Mouse (Mus musculus) midbrain, embryonic 15.5 days (tissue): Measurements from ENCODE around the gene Ss18l2. TPM values are rescaled to one million over a fixed set of nuclear protein-coding genes. Genes with fewer than 3 reads are reported as not detected.
A peak's percentile ranks its signal among the peaks of the same experiment; 100 is the strongest.

Experiments
- ATAC-seq: fragments of 200-750 bp; cut with Nextera tagmentation; replicated peaks from 2 replicates; pipeline ENCODE4 v1.8.0; 2017; ENCODE audit warnings: moderate TSS enrichment
- H3K27ac ChIP-seq: fragments of 300-500 bp; sonication (generic); 2 replicates; pipeline ENCODE4 v1.5.1; 2015; ENCODE audit warnings: mild to moderate bottlenecking, inconsistent platforms
- H3K27me3 ChIP-seq: fragments of 300-500 bp; sonication (generic); replicated peaks from 2 replicates; pipeline ENCODE4 v1.6.1; 2015; ENCODE audit warnings: inconsistent platforms
- H3K36me3 ChIP-seq: fragments of 300-500 bp; sonication (generic); replicated peaks from 2 replicates; pipeline ENCODE4 v1.6.1; 2015; ENCODE audit warnings: inconsistent platforms
- H3K4me1 ChIP-seq: fragments of 300-500 bp; sonication (generic); 2 replicates; pipeline ENCODE4 v1.6.1; 2015; ENCODE audit warnings: inconsistent platforms
- H3K4me2 ChIP-seq: fragments of 300-500 bp; sonication (generic); 2 replicates; pipeline ENCODE4 v1.6.1; 2015; ENCODE audit warnings: inconsistent platforms, mild to moderate bottlenecking, moderate library complexity
- H3K4me3 ChIP-seq: fragments of 300-500 bp; sonication (generic); 2 replicates; pipeline ENCODE4 v1.5.1; 2015; ENCODE audit warnings: mild to moderate bottlenecking, inconsistent platforms
- H3K9ac ChIP-seq: fragments of 300-500 bp; sonication (generic); 2 replicates; pipeline ENCODE4 v1.6.1; 2015; ENCODE audit warnings: mild to moderate bottlenecking, inconsistent platforms
- H3K9me3 ChIP-seq: fragments of 300-500 bp; sonication (generic); 2 replicates; pipeline ENCODE4 v1.6.1; 2016; ENCODE audit warnings: inconsistent platforms
- WGBS: fragments of 180-500 bp; shearing (Covaris S2); methylation state at CpG from one replicate; pipeline ENCODE4 v1.1.7; 2015; ENCODE audit warnings: mixed read lengths; 5-methylcytosine and 5-hydroxymethylcytosine counted together
- polyA plus RNA-seq: library from polyadenylated mRNA; unstranded; fragments of >200 nt; fragmentation: Nextera tagmentation; extraction: Ambion mirVana; gene quantifications from 2 replicates; pipeline ENCODE4 v1.2.1, GENCODE M21; 2015

The Ss18l2 gene
- polyA plus RNA-seq, 1 experiment from 2014 or later: 149 TPM

- Histone ChIP-seq H3K36me3 (peaks cover 68% of the 10 kb centered on the region), H3K27me3 (no peaks in the 10 kb centered on the region), H3K27ac (no peak overlapping the region), H3K4me1 (peaks cover 5% of the 10 kb centered on the region), H3K9me3 (no peaks in the 10 kb centered on the region), H3K4me2 (no peak overlapping the region), H3K4me3 (no peak overlapping the region), H3K9ac (no peak overlapping the region)
- WGBS: 95% methylated on average over 9 of the region's 9 CpGs
- no peak for ATAC-seq
These were observed 42.6 kb downstream of the Ss18l2 start for GRCm38 (mm10) chr9:121752774-121753173.

DNA sequence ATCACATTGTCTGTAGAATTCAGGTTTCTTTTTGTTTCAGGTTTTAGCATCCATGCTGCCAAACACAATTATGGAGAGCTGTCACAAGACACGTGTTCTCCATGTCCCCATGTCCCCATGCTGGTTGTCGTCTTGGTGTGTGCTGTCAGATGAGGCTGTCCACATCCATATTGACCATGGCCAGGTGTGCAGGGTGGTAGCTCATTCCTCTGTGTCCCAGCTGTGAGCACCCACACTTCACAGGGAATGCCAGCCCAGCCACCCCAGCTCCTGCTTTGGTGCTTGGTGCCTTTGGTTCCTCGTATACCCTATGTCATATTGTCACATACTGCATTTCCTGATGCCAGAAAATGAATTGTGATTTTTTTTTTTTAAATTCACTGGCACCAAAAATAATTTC lies 44.5 kb downstream of the Ss18l2 start:
- H3K27ac ChIP-seq: no peak overlapping the region
- no peak overlapping the region for H3K4me2 ChIP-seq
- no peaks in the 10 kb centered on the region for H3K27me3 ChIP-seq
- 84% methylated on average over 3 of the region's 3 CpGs for WGBS
- no peaks in the 10 kb centered on the region for H3K9me3 ChIP-seq
- H3K36me3 ChIP-seq: peaks cover 51% of the 10 kb centered on the region
- no peak for ATAC-seq
- H3K4me1 ChIP-seq: peaks cover 20% of the 10 kb centered on the region
- H3K9ac ChIP-seq: no peak overlapping the region
- no peak overlapping the region for H3K4me3 ChIP-seq

DNA sequence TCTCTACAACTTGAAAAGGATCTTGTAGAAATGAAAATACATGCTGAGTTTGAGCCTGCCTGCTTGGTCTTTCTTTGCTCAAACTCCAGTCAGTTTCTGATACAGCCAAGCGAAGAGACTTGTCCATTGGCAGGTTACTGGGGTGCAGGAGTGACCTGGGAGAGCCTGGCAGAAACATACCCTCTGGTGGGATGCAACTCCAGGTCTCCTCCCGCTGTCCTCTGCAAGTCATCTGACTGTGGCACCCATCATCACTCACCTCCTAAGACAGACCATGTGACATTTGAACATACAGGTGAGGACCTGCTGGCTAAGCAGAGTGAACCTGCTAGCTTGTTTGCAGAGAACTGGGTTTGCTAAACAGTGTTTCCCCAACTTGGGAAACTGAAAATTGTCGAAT lies 46.7 kb downstream of the Ss18l2 start:
- Histone ChIP-seq H3K4me1 (peaks cover 34% of the 10 kb centered on the region), H3K36me3 (peaks cover 29% of the 10 kb centered on the region), H3K27me3 (no peaks in the 10 kb centered on the region), H3K9ac (no peak overlapping the region), H3K4me3 (no peak overlapping the region), H3K4me2 (no peak overlapping the region), H3K27ac (no peak overlapping the region), H3K9me3 (no peaks in the 10 kb centered on the region)
- WGBS: 89% methylated on average over 3 of the region's 3 CpGs
- no peak for ATAC-seq

DNA sequence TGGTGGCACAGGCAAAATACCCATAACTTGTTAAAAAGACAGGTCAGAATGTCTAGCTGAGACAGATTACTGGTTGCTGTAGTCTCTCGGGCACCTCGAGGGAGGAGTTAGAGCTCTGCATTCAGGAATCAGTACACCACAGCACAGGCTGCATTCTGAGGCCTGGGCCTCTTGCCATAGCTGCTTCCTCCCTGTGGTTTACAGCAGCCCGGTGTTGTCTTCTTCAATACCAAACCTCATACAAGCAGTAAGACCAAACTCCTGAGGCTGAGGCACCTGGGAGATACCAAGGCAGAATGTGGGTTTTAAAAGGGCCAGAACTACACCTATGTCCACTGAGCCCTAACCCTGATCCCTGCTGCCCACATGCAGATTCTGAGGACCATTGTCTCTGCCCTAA lies 47.3 kb downstream of the Ss18l2 start:
- H3K4me3 ChIP-seq: no peak overlapping the region
- H3K4me1 ChIP-seq: peaks cover 39% of the 10 kb centered on the region
- H3K27me3 ChIP-seq: no peaks in the 10 kb centered on the region
- no peak overlapping the region for H3K27ac ChIP-seq
- H3K4me2 ChIP-seq: no peak overlapping the region
- peaks cover 23% of the 10 kb centered on the region for H3K36me3 ChIP-seq
- 58% methylated on average over 3 of the region's 3 CpGs for WGBS
- no peaks in the 10 kb centered on the region for H3K9me3 ChIP-seq
- ATAC-seq: no peak
- H3K9ac ChIP-seq: no peak overlapping the region

DNA sequence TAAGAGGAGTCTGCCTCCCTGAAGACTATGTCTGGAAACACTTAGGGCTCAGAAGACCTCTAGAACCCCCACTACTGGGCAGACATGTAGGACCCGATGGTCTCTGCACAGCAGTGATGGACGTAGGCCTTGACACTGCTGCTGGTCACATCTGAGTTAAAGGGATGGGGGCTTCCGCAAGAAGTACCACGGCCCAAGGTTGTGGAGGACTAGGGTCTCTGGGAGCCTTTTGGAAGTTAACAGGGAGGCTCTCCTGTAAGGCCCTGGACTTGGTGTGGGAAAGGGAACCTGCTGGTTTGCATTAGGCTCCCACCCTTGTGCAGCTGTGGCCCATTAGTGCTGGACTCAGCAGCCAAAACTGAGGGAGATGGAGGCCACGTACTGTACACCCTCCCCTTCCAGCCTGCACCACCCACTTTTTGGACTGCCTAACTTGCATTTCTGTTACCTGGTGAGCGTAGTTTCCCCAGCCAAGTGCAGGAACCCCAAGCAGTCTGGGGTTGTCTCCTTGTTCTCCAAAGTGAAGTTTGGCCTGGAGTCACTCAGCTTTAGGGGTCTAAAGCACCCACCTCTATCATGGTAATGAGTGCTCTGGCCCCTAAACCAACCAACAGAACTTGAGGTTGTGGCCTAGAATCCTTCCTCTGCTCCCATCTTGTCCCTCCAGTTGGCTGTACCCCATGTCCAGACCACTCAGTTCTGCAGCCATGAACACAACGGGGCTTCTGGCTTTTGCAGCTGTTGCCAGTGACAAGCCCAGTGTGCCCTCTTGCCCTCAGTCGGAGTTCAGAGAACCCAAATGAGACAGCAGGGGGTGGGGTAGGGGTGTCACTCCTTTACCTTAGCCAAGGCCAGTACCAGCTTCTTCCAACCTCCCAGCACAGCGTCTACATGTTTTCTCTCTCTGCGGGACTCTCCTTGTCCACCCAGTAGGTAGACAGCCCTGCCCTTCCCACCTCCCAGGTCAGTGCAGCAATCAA lies 48.0 kb downstream of the Ss18l2 start:
- Histone ChIP-seq H3K9me3 (no peaks in the 10 kb centered on the region), H3K9ac (peak overlapping the region; percentile 86), H3K27ac (peak overlapping the region; percentile 85), H3K27me3 (no peaks in the 10 kb centered on the region), H3K4me3 (peak overlapping the region; percentile 90), H3K4me1 (peaks cover 39% of the 10 kb centered on the region), H3K36me3 (peaks cover 18% of the 10 kb centered on the region), H3K4me2 (peak overlapping the region; percentile 91)
- WGBS: 57% methylated on average over 10 of the region's 10 CpGs
- peak; percentile 0; the same call in 1 of the 2 replicates for ATAC-seq

GRCm38 (mm10) chr9:121759091-121760081 lies 49.3 kb downstream of the Ss18l2 start, which contains the start of gene Zfp651:
Gene Zfp651, plus strand, starts transcription at chr9:121759330.
- Histone ChIP-seq H3K36me3 (peaks cover 12% of the 10 kb centered on the region; the same call in 1 of the 2 replicates), H3K9ac (peak within 1 kb of the TSS; percentile 86), H3K4me1 (peaks cover 39% of the 10 kb centered on the region), H3K9me3 (no peaks in the 10 kb centered on the region), H3K4me3 (peak within 1 kb of the TSS; percentile 90), H3K27me3 (no peaks in the 10 kb centered on the region), H3K27ac (peak within 1 kb of the TSS; percentile 85), H3K4me2 (peak within 1 kb of the TSS; percentile 91)
- under 1% methylated on average over 94 of the region's 97 CpGs for WGBS
- peak; percentile 83 for ATAC-seq

DNA sequence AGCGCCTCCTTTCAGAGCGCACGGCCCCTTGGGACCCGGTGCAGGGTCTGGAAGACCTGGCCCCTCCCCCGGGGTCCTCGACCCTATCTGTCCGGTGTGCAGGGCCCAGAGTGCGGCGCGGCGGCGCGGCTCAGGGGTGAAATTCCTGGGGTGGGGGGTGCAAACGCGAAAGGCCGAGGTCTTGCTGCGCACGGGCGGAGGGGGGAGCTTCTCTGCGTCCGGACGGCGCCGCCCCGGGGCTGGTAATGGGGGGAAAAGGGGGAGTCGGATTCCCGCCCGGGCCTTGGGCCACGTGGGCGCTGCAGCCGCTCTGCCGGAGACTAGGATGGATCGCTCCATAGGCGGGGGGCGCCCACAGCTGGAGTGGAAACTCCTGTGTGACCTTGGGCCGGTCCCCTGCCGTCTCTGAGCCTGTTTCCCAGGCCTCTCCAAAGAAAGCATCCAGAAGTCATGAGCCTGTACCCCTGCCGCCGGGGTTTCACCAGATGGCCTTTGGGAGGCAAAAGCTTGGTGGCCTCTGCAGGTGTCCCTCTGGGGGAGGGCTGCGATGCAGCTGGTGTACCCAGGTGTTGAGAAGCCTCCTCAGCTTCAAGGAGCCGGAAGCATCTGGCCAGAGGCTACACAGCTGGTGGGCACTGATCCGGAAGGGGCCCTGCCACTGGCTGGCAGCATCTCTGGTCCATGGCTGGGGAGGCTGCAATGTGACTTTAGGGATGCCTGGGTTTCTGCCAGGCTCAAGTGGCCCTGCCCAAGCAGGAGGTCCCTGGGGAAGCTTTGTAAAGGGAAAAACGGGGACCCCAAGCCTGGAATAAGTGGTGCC lies 50.4 kb downstream of the Ss18l2 start:
- WGBS: 1% methylated on average over 43 of the region's 43 CpGs
- peak; percentile 2 for ATAC-seq

GRCm38 (mm10) chr9:121761091-121761665 lies 51.0 kb downstream of the Ss18l2 start:
- Histone ChIP-seq H3K27ac (no peak overlapping the region), H3K4me3 (peak overlapping the region; percentile 90), H3K9ac (peak overlapping the region; percentile 86), H3K9me3 (no peaks in the 10 kb centered on the region), H3K4me1 (peaks cover 39% of the 10 kb centered on the region), H3K27me3 (no peaks in the 10 kb centered on the region), H3K4me2 (peak overlapping the region; percentile 91), H3K36me3 (peaks cover 6% of the 10 kb centered on the region; the same call in 1 of the 2 replicates)
- 61% methylated on average over 10 of the region's 10 CpGs for WGBS
- ATAC-seq: no peak

More for the DNA sequence above, 50.4 kb downstream of the Ss18l2 start:
- Histone ChIP-seq H3K27ac (peak overlapping the region; percentile 85), H3K27me3 (no peaks in the 10 kb centered on the region), H3K9me3 (no peaks in the 10 kb centered on the region), H3K4me2 (peak overlapping the region; percentile 91), H3K4me1 (peaks cover 39% of the 10 kb centered on the region), H3K9ac (peak overlapping the region; percentile 86), H3K36me3 (peaks cover 8% of the 10 kb centered on the region; the same call in 1 of the 2 replicates), H3K4me3 (peak overlapping the region; percentile 90)

DNA sequence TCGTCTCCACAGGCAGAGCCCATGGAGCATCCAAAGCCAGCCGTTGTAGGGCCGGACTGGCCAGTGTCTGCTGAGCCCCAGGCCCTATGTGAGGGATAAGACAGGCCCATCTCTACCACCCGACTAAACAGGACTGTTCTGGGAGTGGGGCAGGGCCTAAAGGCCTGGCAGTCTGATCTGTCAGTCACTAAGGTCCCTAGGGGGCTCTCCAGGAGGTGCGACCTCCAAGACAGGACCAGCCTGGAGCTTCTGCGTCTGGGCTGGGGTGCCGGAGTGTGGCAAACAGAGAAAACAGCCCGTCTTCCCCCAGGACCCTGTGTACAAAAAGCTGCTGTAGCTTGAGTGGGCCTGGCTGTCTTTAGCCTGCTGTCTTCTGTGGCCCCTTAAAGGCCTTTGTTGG lies 51.7 kb downstream of the Ss18l2 start:
- WGBS: 64% methylated on average over 8 of the region's 8 CpGs
- Histone ChIP-seq H3K9ac (no peak overlapping the region; the same call in 1 of the 2 replicates), H3K4me2 (no peak overlapping the region), H3K27me3 (no peaks in the 10 kb centered on the region), H3K27ac (no peak overlapping the region), H3K36me3 (peaks cover 6% of the 10 kb centered on the region; the same call in 1 of the 2 replicates), H3K4me1 (peaks cover 39% of the 10 kb centered on the region), H3K9me3 (no peaks in the 10 kb centered on the region), H3K4me3 (no peak overlapping the region)
- ATAC-seq: no peak

GRCm38 (mm10) chr9:121762248-121762647 lies 52.1 kb downstream of the Ss18l2 start:
- Histone ChIP-seq H3K4me2 (no peak overlapping the region), H3K4me1 (peaks cover 39% of the 10 kb centered on the region), H3K27ac (no peak overlapping the region), H3K27me3 (no peaks in the 10 kb centered on the region), H3K9ac (no peak overlapping the region), H3K36me3 (peaks cover 9% of the 10 kb centered on the region; the same call in 1 of the 2 replicates), H3K4me3 (no peak overlapping the region), H3K9me3 (no peaks in the 10 kb centered on the region)
- 87% methylated on average over 10 of the region's 10 CpGs for WGBS
- ATAC-seq: no peak

DNA sequence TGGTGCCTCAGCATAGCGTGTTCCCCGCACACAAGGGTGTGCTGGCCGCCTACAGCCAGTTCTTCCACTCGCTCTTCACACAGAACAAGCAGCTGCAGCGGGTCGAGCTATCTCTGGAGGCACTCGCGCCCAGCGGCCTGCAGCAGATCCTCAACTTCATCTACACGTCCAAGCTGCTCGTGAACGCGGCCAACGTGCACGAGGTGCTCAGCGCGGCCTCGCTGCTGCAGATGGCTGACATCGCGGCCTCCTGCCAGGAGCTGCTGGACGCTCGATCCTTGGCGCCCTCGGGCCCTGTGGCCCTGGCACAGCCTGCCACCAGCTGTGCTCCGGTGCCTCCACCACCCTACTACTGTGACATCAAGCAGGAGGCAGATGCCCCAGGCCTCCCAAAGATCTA lies 52.6 kb downstream of the Ss18l2 start:
- no peak overlapping the region for H3K4me2 ChIP-seq
- ATAC-seq: no peak
- peaks cover 34% of the 10 kb centered on the region for H3K4me1 ChIP-seq
- H3K27ac ChIP-seq: no peak overlapping the region
- no peak overlapping the region for H3K4me3 ChIP-seq
- WGBS: 89% methylated on average over 25 of the region's 25 CpGs
- H3K9me3 ChIP-seq: no peaks in the 10 kb centered on the region
- H3K9ac ChIP-seq: no peak overlapping the region
- H3K36me3 ChIP-seq: peaks cover 14% of the 10 kb centered on the region; the same call in 1 of the 2 replicates
- no peaks in the 10 kb centered on the region for H3K27me3 ChIP-seq
